Mouse (Mus musculus) limb, embryonic 13.5 days (tissue): ENCODE measurements around the gene Hoxb6. TPM values are rescaled to one million over a fixed set of nuclear protein-coding genes. Genes with fewer than 3 reads are reported as not detected.

Source experiments
- ATAC-seq: fragments of 200-750 bp; cut with Nextera tagmentation; 2 replicates; pipeline ENCODE4 v1.8.0; 2017; ENCODE audit warnings: low read depth, moderate number of reproducible peaks, moderate TSS enrichment; ENCODE audit not compliant: low FRiP score
- H3K27ac ChIP-seq: fragments of 300-500 bp; sonication (generic); 2 replicates; pipeline ENCODE4 v1.5.1; 2015; ENCODE audit warnings: inconsistent platforms, mild to moderate bottlenecking, moderate library complexity
- H3K27me3 ChIP-seq: fragments of 300-500 bp; sonication (generic); 2 replicates; pipeline ENCODE4 v1.6.1; 2015; ENCODE audit warnings: mild to moderate bottlenecking, inconsistent platforms
- H3K36me3 ChIP-seq: fragments of 300-500 bp; sonication (generic); 2 replicates; pipeline ENCODE4 v1.6.1; 2015; ENCODE audit warnings: inconsistent platforms, mild to moderate bottlenecking, moderate library complexity
- H3K4me1 ChIP-seq: fragments of 300-500 bp; sonication (generic); 2 replicates; pipeline ENCODE4 v1.6.1; 2015; ENCODE audit warnings: inconsistent platforms
- H3K4me2 ChIP-seq: fragments of 300-500 bp; sonication (generic); replicated peaks from 2 replicates; pipeline ENCODE4 v1.6.1; 2015; ENCODE audit warnings: inconsistent platforms, mild to moderate bottlenecking, moderate library complexity
- H3K4me3 ChIP-seq: fragments of 300-500 bp; sonication (generic); 2 replicates; pipeline ENCODE4 v1.5.1; 2015; ENCODE audit warnings: moderate library complexity, mild to moderate bottlenecking, inconsistent platforms
- H3K9ac ChIP-seq: fragments of 300-500 bp; sonication (generic); 2 replicates; pipeline ENCODE4 v1.6.1; 2015; ENCODE audit warnings: mild to moderate bottlenecking, inconsistent platforms
- H3K9me3 ChIP-seq: fragments of 300-500 bp; sonication (generic); 2 replicates; pipeline ENCODE4 v1.6.1; 2016; ENCODE audit warnings: inconsistent platforms
- WGBS: fragments of 180-500 bp; shearing (Covaris S2); methylation state at CpG from one replicate; pipeline ENCODE4 v1.1.7; 2015; 5-methylcytosine and 5-hydroxymethylcytosine counted together
- polyA plus RNA-seq: library from polyadenylated mRNA; unstranded; fragments of >200 nt; fragmentation: Nextera tagmentation; extraction: Ambion mirVana; gene quantifications from 2 replicates; pipeline ENCODE4 v1.2.1, GENCODE M21; 2015

Hoxb6 gene
- polyA plus RNA-seq, 1 experiment from 2014 or later, result 1.4 TPM

DNA sequence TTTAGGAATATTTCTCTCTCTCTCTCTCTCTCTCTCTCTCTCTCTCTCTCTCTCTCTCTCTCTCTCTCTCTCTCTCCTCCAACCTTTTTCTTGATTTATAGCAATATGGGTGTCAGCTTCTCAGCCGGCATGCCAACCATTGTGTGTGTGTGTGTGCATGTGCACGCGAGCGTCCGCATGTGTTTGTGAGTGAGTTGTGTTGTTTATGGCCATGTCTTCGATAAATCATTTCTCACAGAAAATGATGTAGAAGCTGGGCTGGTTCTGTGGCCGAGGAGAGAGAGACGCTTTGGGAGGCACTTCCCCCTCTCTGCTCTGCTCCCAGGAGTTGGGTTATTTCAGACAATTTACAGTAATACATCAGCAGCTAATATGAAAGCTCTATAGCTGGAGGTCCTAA is 36.3 kb downstream of the Hoxb6 start:
- WGBS, result 9% methylated on average over 8 of the region's 8 CpGs
- no peak overlapping the region for H3K4me3 ChIP-seq
- no peak overlapping the region for H3K9ac ChIP-seq
- no peak for ATAC-seq
- no peaks in the 10 kb centered on the region for H3K9me3 ChIP-seq
- H3K27me3 ChIP-seq, result peaks cover 100% of the 10 kb centered on the region
- H3K4me1 ChIP-seq, result peaks cover 10% of the 10 kb centered on the region
- H3K27ac ChIP-seq, result no peak overlapping the region
- no peak overlapping the region for H3K4me2 ChIP-seq
- H3K36me3 ChIP-seq, result no peaks in the 10 kb centered on the region

GRCm38 (mm10) chr11:96332105-96332504 is 39.8 kb downstream of the Hoxb6 start:
- H3K9me3 ChIP-seq, result no peaks in the 10 kb centered on the region
- no peak overlapping the region for H3K4me3 ChIP-seq
- peaks cover 10% of the 10 kb centered on the region for H3K4me1 ChIP-seq
- 3% methylated on average over 8 of the region's 8 CpGs for WGBS
- H3K27ac ChIP-seq, result no peak overlapping the region
- H3K4me2 ChIP-seq, result peak overlapping the region; percentile 53
- H3K36me3 ChIP-seq, result no peaks in the 10 kb centered on the region
- H3K27me3 ChIP-seq, result peaks cover 100% of the 10 kb centered on the region
- no peak overlapping the region for H3K9ac ChIP-seq
- ATAC-seq, result no peak

DNA sequence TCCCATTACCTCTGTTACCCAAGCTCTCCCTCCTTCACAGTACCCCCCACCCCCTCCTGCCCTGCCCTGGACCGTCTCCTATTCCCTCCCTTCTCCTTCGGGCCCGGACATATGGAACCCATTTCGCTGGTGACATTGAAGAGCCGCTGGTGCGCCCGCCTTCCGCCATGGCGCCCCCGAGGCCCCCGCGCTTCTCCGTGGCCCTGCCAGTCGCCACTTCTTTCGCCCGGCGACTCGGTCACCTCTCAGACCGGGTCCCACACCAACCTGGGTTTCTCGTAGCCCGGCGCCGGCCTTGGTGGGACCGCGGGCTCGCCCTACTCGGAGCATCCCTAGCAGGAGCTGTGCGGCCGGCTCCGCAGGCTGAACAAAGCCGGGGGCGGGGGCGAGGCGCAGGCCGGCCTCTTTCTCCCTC is 40.3 kb downstream of the Hoxb6 start:
- Histone ChIP-seq H3K36me3 (no peaks in the 10 kb centered on the region), H3K27ac (no peak overlapping the region), H3K4me1 (peaks cover 10% of the 10 kb centered on the region), H3K4me3 (peak overlapping the region; percentile 32), H3K27me3 (peaks cover 100% of the 10 kb centered on the region), H3K4me2 (peak overlapping the region; percentile 53), H3K9ac (peak overlapping the region; percentile 54; the same call in 1 of the 2 replicates), H3K9me3 (no peaks in the 10 kb centered on the region)
- ATAC-seq, result no peak
- WGBS, result 2% methylated on average over 35 of the region's 35 CpGs

DNA sequence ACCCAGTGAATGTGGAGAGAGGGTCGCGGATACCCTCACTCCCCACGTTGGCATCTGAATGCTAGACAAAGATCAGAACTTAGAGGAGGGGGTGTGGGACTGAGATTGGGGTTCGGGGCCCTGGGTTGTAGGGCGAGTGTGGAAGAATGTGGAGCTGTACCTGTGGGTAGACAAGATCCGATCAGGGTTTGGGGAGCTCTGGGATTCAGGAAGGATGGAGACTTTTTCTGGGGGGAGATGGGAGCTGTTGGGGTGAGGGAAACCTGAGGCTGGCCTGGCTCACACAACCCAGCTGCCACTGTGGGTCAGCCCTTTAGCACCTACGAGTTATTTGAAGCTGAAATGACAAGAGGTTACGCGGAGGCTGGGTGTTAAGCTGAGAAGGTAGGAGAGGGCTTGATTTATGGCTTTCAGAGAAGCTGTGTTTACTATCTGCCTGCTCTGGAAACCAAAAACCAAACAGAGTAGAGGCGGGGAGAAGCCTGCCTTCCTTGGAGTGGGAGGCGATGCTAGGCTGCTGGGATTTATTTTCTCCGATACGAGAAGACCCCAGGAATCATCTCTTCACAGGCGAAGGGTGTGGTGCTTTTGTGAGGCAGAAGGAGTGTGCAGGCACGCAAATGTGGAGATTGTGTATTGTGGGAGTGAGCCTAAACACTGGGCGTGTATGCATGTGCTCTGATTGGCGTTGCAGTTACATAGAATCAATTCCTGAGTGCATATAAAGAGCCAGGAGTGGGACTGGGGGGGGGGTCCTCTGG is 41.1 kb downstream of the Hoxb6 start:
- WGBS, result 7% methylated on average over 17 of the region's 17 CpGs
- ATAC-seq, result no peak

DNA sequence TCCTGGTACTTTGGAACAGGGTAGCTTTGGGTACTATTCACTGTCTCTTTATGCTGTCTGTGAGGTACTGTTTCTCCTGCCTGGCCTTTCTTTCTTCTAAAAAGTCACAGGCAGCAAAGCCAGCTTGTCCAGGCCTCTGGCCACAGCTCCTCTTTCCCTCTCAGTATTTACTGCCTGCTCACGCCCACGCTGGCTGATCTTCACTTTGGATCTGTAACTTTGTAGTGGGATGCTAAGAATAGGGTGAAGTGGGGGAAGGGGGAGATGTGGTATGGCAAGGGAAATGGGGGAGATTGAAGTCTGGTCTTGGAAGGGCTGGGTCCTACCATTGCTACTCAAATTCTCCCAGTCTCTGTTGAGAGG is 41.7 kb downstream of the Hoxb6 start:
- no peak overlapping the region for H3K27ac ChIP-seq
- ATAC-seq, result no peak
- no peak overlapping the region for H3K9ac ChIP-seq
- peaks cover 100% of the 10 kb centered on the region for H3K27me3 ChIP-seq
- peaks cover 10% of the 10 kb centered on the region for H3K4me1 ChIP-seq
- H3K4me2 ChIP-seq, result no peak overlapping the region
- 5% methylated on average over 2 of the region's 2 CpGs for WGBS
- H3K4me3 ChIP-seq, result no peak overlapping the region
- H3K9me3 ChIP-seq, result no peaks in the 10 kb centered on the region
- H3K36me3 ChIP-seq, result no peaks in the 10 kb centered on the region

More for the DNA sequence above, 41.1 kb downstream of the Hoxb6 start:
- Histone ChIP-seq H3K36me3 (no peaks in the 10 kb centered on the region), H3K9me3 (no peaks in the 10 kb centered on the region), H3K4me2 (peak overlapping the region; percentile 53), H3K4me3 (peak overlapping the region; percentile 32), H3K9ac (no peak overlapping the region), H3K4me1 (peaks cover 10% of the 10 kb centered on the region), H3K27me3 (peaks cover 100% of the 10 kb centered on the region), H3K27ac (peak overlapping the region; percentile 1; the same call in 1 of the 2 replicates)

DNA sequence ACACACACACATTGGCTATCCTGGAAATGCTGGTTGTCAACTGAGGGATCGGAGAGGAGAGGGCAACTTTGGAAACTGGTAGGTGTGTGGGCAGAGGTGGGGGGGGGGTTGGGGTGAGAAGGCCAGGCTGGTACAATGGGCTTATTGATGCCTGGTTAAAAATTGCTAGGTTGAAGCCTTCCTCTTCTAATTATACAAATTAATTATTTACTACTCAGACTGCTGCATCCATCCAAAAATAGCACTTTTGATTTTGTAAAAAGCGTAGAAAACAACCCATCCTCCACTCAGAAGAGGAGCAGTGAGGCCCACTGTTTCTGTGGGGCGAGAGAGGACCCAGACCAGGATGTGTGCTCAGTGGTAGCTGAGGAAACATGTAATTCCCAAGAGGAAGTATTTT is 42.7 kb downstream of the Hoxb6 start:
- H3K27ac ChIP-seq, result no peak overlapping the region
- no peaks in the 10 kb centered on the region for H3K36me3 ChIP-seq
- H3K9me3 ChIP-seq, result no peaks in the 10 kb centered on the region
- peaks cover 10% of the 10 kb centered on the region for H3K4me1 ChIP-seq
- no peak overlapping the region for H3K4me3 ChIP-seq
- no peak for ATAC-seq
- H3K4me2 ChIP-seq, result no peak overlapping the region
- WGBS, result 57% methylated on average over 3 of the region's 3 CpGs
- H3K27me3 ChIP-seq, result peaks cover 100% of the 10 kb centered on the region
- H3K9ac ChIP-seq, result no peak overlapping the region

GRCm38 (mm10) chr11:96336597-96336996 is 44.3 kb downstream of the Hoxb6 start:
- Histone ChIP-seq H3K36me3 (no peaks in the 10 kb centered on the region), H3K4me3 (no peak overlapping the region), H3K4me2 (no peak overlapping the region), H3K27me3 (peaks cover 98% of the 10 kb centered on the region), H3K27ac (no peak overlapping the region), H3K9me3 (no peaks in the 10 kb centered on the region), H3K4me1 (peaks cover 15% of the 10 kb centered on the region), H3K9ac (no peak overlapping the region)
- ATAC-seq, result no peak
- WGBS, result 9% methylated on average over 2 of the region's 2 CpGs

DNA sequence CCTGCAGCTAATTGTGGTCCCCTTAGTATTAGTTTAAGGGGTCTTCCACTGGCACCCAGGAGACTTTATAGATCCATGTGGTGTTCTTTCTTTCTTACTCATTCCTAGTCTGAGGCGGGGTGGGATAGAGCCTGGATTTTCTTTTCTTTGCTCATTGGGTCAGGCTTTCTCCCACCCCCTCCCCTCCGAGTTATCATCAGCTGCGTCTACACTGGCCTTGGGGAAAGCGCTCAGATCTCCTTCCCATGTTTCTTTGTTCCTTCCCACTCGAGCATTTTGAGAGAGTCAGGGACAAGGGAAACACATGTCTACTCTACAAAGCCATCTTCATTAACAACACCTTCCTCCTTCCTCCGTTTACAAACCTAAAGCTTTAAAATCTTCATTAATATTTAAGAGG is 44.8 kb downstream of the Hoxb6 start:
- no peaks in the 10 kb centered on the region for H3K36me3 ChIP-seq
- H3K9ac ChIP-seq, result no peak overlapping the region
- H3K4me2 ChIP-seq, result no peak overlapping the region
- peaks cover 15% of the 10 kb centered on the region for H3K4me1 ChIP-seq
- ATAC-seq, result no peak
- H3K27ac ChIP-seq, result no peak overlapping the region
- no peak overlapping the region for H3K4me3 ChIP-seq
- peaks cover 98% of the 10 kb centered on the region for H3K27me3 ChIP-seq
- H3K9me3 ChIP-seq, result no peaks in the 10 kb centered on the region
- 18% methylated on average over 6 of the region's 6 CpGs for WGBS

- 29% methylated on average over 7 of the region's 7 CpGs for WGBS
- Histone ChIP-seq H3K27ac (no peak overlapping the region), H3K27me3 (peaks cover 98% of the 10 kb centered on the region), H3K9ac (no peak overlapping the region), H3K4me2 (no peak overlapping the region), H3K9me3 (no peaks in the 10 kb centered on the region), H3K4me1 (peaks cover 6% of the 10 kb centered on the region; the same call in 1 of the 2 replicates), H3K4me3 (no peak overlapping the region), H3K36me3 (no peaks in the 10 kb centered on the region)
- no peak for ATAC-seq
Measured at GRCm38 (mm10) chr11:96338957-96339855, 46.9 kb downstream of the Hoxb6 start.

GRCm38 (mm10) chr11:96340698-96341365 is 48.6 kb downstream of the Hoxb6 start:
- WGBS, result 1% methylated on average over 16 of the region's 36 CpGs

GRCm38 (mm10) chr11:96341701-96342575 is 49.7 kb downstream of the Hoxb6 start:
- H3K9me3 ChIP-seq, result no peaks in the 10 kb centered on the region
- 2% methylated on average over 40 of the region's 40 CpGs for WGBS
- no peaks in the 10 kb centered on the region for H3K36me3 ChIP-seq
- H3K4me2 ChIP-seq, result peak overlapping the region; percentile 52
- H3K4me1 ChIP-seq, result peaks cover 17% of the 10 kb centered on the region
- H3K27me3 ChIP-seq, result peaks cover 98% of the 10 kb centered on the region
- no peak overlapping the region for H3K27ac ChIP-seq
- no peak for ATAC-seq
- H3K9ac ChIP-seq, result no peak overlapping the region
- peak overlapping the region; percentile 25 for H3K4me3 ChIP-seq

More at GRCm38 (mm10) chr11:96340698-96341365, 48.6 kb downstream of the Hoxb6 start:
- ATAC-seq, result no peak
- H3K9me3 ChIP-seq, result no peaks in the 10 kb centered on the region
- peak overlapping the region; percentile 25 for H3K4me3 ChIP-seq
- H3K36me3 ChIP-seq, result no peaks in the 10 kb centered on the region
- no peak overlapping the region for H3K9ac ChIP-seq
- no peak overlapping the region for H3K27ac ChIP-seq
- H3K4me1 ChIP-seq, result peaks cover 16% of the 10 kb centered on the region
- H3K27me3 ChIP-seq, result peaks cover 98% of the 10 kb centered on the region
- peak overlapping the region; percentile 52 for H3K4me2 ChIP-seq
